Mouse (Mus musculus): ENCODE data around the gene Hltf. TPM values are rescaled to one million over a fixed set of nuclear protein-coding genes. Genes with fewer than 3 reads are reported as not detected.
A peak's percentile ranks its signal among the peaks of the same experiment; 100 is the strongest.
"Not testable (repeated sequence)": the region's sequence is repeated elsewhere in the genome, so short reads cannot be mapped to it uniquely, and the experiment has no call there.

Gene Hltf
- total RNA-seq, 2 experiments from 2014 or later = 10.4 to 14.2 TPM

GRCm38 (mm10) chr3:20104318-20104717, 46.7 kb downstream of the Hltf start:
- no peak for DNase-seq

GRCm38 (mm10) chr3:20104776-20105175, 47.2 kb downstream of the Hltf start:
- no peak for DNase-seq

GRCm38 (mm10) chr3:20108881-20109280, 51.3 kb downstream of the Hltf start:
- no peak for DNase-seq

GRCm38 (mm10) chr3:20111913-20112312, 54.3 kb downstream of the Hltf start:
- DNase-seq = no peak

GRCm38 (mm10) chr3:20119044-20119591, 61.5 kb downstream of the Hltf start:
- DNase-seq = no peak

GRCm38 (mm10) chr3:20119686-20120244, 62.2 kb downstream of the Hltf start:
- DNase-seq = no peak

- DNase-seq = not testable (repeated sequence)
Observed at GRCm38 (mm10) chr3:20121582-20121981, 64.0 kb downstream of the Hltf start.

- DNase-seq = no peak
Observed at GRCm38 (mm10) chr3:20125604-20126003, 68.0 kb downstream of the Hltf start.

GRCm38 (mm10) chr3:20127047-20127595, 69.5 kb downstream of the Hltf start:
- DNase-seq = no peak

GRCm38 (mm10) chr3:20129491-20129890, 71.9 kb downstream of the Hltf start:
- no peak for DNase-seq

- peak; percentile 44 to 47 for DNase-seq
Observed at GRCm38 (mm10) chr3:20130456-20131349, 73.1 kb downstream of the Hltf start.

GRCm38 (mm10) chr3:20131350-20131720, 73.7 kb downstream of the Hltf start:
- no peak for DNase-seq

- DNase-seq = peak; percentile 51 to 52
Observed at GRCm38 (mm10) chr3:20132731-20133130, 75.1 kb downstream of the Hltf start.

GRCm38 (mm10) chr3:20133745-20134144, 76.1 kb downstream of the Hltf start:
- no peak for DNase-seq

- peak in 1 of 2 experiments; percentile 21 for DNase-seq
Observed at GRCm38 (mm10) chr3:20134545-20134944, 76.9 kb downstream of the Hltf start.

GRCm38 (mm10) chr3:20136868-20137581, 79.4 kb downstream of the Hltf start:
- no peak for DNase-seq

GRCm38 (mm10) chr3:20141240-20141639, 83.6 kb downstream of the Hltf start:
- no peak for DNase-seq

GRCm38 (mm10) chr3:20141679-20142078, 84.1 kb downstream of the Hltf start:
- no peak for DNase-seq

- no peak for DNase-seq
Observed at GRCm38 (mm10) chr3:20142101-20142500, 84.5 kb downstream of the Hltf start.

GRCm38 (mm10) chr3:20142576-20142975, 85.0 kb downstream of the Hltf start:
- DNase-seq = no peak

GRCm38 (mm10) chr3:20143726-20144125, 86.1 kb downstream of the Hltf start:
- no peak for DNase-seq

- DNase-seq = no peak
Observed at GRCm38 (mm10) chr3:20144401-20144800, 86.8 kb downstream of the Hltf start.

Measured in heart, adult 18-20 months (tissue).